Mouse (Mus musculus): Measurements from ENCODE around the gene Txnip.

Txnip gene

DNA sequence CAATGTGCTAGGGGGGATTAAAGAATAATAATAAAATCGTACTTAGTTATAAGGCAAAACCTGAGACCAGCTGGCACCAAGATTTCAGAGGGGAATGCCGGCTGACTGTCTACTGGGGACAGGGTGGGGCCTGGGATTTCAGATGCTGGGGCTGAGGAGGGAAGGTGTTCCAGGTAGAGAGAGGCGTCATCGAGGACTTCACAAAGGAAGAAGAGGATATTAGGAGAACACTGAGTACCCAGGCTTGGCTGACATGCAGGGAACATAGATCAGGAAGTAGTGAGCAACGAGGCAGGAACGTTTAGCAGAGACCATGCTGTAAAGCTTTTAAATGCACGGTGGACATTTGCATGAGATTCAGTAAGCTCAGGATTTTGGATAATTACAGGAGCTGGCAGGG lies 5.9 kb upstream of the Txnip start:
- DNase-seq (ENCODE audit: low spot score): no peak

DNA sequence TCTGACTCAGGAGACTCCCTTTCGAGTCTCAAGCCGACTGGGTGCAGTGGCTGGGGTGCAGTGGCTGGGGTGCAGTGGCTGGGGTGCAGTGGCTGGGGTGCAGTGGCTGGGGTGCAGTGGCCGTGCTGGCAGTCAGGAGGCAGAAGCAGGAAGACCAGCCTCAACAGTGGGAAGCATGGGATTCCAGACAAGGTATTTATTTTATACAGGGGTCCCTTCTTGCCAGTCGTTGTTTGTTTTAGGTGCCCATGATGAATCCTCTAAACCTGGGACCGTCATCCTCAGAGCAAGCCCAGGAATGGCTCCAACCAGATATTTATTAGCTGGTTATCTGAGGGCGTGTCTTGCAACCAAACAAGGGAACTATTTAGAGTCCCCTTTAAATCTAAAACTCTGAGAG lies 4.2 kb upstream of the Txnip start:
- no peak for DNase-seq (ENCODE audit: low spot score)

DNA sequence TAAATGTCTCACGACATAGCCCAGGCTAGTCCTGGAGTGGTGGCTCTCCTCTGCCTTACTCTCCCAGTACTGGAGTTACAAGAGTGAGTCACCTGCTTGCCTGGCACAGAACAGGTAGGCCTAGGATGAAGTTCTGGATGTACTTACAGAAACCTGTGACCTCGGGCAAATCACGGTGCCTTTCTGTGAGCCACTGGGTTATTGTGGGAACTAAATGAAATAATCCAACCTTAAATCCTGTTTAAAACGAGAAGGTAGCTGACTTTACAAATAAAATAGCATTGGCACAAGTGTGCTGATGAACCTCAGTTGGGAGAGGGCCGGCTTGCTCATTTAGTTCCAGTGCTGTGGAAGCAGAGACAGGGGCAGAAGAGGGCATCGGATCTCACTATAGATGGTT lies 3.5 kb upstream of the Txnip start:
- no peak for DNase-seq (ENCODE audit: low spot score)

DNA sequence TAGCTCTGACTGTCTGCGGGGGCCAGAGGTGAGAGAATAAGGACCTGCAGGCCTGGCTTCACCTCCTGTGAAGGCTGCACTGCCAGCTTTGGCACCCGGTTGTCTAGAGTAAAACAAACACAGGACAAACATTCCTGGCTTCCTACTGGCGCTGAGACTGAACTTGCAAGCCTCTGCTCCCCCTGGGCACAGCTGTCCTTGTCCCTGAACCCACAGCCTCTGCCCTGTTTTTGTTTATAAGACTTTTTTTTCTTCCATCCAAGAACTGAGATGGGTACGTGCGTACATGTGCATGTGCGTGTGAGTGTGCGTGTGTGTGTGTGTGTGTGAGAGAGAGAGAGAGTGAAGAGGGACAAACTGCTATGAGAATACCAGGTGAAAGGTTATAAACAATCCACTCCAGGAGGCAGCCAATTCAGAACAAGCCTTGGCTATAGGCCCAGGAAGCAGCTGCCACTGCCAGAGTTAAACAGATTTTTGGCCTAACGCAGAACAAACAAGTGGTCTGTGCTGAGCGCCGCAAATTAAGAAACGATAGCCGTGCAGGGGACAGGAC lies 2.6 kb upstream of the Txnip start:
- DNase-seq (ENCODE audit: low spot score): no peak

GRCm38 (mm10) chr3:96555999-96556614 lies 1.6 kb upstream of the Txnip start:
- DNase-seq (ENCODE audit: low spot score): no peak

GRCm38 (mm10) chr3:96556651-96557635 lies 814 bp upstream of the Txnip start:
- peak; percentile 47 for DNase-seq (ENCODE audit: low spot score)

DNA sequence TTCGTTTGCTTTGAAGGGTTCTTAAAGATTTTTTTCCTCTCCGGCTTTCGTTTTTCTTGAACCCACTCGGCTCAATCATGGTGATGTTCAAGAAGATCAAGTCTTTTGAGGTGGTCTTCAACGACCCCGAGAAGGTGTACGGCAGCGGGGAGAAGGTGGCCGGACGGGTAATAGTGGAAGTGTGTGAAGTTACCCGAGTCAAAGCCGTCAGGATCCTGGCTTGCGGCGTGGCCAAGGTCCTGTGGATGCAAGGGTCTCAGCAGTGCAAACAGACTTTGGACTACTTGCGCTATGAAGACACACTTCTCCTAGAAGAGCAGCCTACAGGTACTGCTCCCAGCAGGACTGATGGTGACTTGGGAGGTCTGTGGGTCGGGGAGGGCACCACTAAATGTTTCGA lies 402 bp downstream of the Txnip start:
- peak; percentile 40 for DNase-seq (ENCODE audit: low spot score)

DNA sequence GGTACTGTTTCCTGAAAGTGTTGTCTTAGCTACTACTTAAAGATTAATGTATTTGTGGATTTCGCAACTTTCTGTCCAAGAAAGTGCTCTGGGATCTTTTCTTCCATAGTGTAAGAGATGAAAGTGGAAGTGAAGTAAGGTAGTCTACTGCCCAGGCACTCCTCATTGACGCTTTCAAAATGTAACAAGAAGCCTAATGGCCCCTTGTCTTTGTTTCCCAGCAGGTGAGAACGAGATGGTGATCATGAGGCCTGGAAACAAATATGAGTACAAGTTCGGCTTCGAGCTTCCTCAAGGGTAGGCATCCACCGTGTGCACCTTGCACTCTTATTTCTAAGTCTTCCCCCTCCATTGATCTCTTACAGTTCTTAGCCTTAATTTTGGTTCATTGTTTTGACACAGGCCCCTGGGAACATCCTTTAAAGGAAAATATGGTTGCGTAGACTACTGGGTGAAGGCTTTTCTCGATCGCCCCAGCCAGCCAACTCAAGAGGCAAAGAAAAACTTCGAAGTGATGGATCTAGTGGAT lies 975 bp downstream of the Txnip start:
- peak; percentile 18 for DNase-seq (ENCODE audit: low spot score)

DNA sequence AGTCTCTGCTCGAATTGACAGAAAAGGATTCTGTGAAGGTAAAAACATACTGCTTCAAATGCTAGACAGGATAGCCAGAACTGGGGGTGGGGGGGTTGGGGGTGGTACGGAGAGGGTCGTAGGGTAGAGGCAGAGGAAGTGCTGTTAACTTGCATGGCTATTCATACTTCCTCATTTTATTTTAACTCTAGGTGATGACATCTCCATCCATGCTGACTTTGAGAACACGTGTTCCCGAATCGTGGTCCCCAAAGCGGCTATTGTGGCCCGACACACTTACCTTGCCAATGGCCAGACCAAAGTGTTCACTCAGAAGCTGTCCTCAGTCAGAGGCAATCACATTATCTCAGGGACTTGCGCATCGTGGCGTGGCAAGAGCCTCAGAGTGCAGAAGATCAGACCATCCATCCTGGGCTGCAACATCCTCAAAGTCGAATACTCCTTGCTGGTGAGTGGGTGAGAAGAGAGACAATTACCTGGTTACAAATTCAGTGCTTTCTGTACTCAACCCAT lies 1.7 kb downstream of the Txnip start:
- DNase-seq (ENCODE audit: low spot score): peak; percentile 21

DNA sequence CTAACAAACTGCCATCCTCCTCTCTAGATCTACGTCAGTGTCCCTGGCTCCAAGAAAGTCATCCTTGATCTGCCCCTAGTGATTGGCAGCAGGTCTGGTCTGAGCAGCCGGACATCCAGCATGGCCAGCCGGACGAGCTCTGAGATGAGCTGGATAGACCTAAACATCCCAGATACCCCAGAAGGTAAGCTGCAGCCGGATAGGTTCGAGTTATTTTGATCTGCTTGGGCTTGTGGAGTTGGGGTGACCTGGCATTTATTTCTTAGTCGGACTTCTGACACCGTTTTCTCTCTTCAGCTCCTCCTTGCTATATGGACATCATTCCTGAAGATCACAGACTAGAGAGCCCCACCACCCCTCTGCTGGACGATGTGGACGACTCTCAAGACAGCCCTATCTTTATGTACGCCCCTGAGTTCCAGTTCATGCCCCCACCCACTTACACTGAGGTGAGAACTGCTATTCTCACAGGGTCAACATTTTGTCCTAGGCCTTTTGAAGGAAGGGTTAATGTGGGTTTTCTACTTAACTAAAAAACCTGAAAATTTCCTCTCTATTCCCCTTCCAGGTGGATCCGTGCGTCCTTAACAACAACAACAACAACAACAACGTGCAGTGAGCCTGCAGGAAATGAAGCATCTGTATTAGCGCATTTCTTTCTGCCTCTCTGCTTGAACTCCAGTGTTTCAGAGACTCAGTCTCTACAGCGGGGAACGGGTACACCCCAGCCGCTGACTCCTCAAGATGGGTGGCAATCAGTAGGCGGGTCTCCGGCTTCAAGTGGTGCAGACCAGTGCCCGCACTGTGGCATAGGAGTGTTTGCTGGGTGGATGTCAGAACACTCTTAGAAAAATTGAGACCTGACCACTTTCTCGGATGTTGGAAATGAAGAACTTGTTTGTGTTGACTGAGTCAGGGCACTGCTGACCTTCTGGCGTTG lies 2.4 kb downstream of the Txnip start:
- DNase-seq (ENCODE audit: low spot score): no peak

GRCm38 (mm10) chr3:96560881-96561668 lies 3.3 kb downstream of the Txnip start:
- DNase-seq (ENCODE audit: low spot score): no peak

DNA sequence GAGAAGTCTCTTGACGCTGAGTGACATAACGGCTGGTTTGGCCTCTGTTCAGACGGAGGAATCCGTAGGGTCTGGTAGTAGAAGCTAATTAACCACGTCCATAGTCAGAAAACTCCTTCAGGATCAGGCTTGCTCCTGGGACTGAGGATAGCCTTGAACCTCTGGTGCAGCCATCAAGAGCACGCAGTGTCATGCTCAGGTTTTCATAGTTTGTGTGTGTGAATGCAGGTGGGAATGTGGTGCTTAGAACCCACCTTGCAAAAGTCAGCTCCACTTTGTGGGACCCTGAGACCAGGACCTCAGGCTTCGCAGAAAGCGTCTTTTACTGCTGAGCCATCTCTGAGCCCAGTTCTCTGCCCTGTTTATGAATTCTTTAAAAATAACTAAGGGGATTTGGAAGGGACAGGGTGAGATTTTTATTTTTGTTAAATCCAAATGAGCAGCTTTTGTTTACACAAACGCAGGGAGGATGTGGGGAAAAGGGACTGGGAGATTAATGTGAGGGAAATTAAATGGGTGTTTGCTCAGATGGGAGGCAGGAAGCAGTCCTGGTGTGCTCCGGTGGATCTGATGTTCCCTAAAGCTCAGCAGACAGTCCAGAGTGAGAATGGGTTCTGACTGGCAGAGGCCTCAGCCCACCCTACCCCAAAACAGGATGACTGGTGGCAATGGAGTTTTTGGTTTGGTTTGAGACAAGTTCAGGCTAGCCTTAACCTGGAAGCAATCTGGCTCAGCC lies 4.4 kb downstream of the Txnip start:
- no peak for DNase-seq (ENCODE audit: low spot score)

- no peak for DNase-seq (ENCODE audit: low spot score)
These were observed 5.5 kb downstream of the Txnip start for GRCm38 (mm10) chr3:96563267-96563666.

DNA sequence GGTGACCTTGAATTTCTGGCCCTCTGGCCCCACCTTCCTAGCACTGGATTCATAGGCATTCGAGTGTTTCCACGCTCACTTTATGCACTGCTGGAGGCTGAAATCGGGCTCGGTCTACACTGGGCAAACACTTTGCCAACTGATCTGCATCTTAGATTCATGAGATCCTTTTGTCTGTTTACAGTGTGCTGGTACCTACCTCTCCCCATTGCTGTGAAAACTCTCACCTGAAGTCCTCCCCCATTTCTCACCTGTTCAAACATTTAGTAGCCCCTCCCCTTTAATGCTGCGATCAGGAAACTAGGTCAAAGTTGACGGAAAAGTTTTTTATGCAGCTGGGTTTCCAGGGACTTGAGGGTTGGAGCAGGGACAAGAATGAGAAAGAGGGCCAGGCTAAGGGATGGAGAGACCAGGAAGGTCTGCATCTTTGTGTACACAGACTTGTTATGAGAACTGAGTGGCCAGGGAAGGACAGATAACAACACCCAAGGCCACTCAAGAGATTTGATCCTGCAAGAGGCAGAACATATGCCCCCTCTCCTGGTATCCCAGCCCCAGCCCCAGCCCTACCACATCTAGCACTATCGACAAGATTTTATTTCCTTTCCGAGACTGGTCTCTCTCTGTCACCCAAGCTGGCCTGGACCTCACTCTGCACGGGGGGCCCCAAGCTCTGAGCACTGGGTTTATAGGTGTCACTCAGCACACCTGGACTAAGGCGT lies 6.3 kb downstream of the Txnip start:
- no peak for DNase-seq (ENCODE audit: low spot score)

GRCm38 (mm10) chr3:96564633-96565032 lies 6.9 kb downstream of the Txnip start:
- peak; percentile 34 for DNase-seq (ENCODE audit: low spot score)

DNA sequence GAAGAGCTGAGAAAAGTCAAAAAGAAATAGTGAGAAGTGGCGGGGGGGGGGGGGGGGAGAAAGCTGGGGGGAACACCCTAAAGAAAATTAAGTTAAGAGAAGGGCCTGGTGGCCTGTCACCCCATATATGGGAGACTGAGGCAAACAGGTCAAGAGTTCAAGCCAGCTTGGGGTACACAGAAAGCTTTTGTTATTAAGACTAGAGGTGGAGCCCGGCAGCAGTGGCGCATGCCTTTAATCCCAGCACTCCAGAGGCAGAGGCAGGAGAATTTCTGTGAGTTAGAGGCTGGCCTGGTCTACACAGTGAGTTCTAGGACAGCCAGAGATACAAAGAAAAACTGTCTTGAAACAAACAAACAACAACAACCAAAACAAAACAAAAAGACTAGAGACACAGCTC lies 7.3 kb downstream of the Txnip start:
- no peak for DNase-seq (ENCODE audit: low spot score)

- DNase-seq (ENCODE audit: low spot score): no peak
These were observed 9.1 kb downstream of the Txnip start for GRCm38 (mm10) chr3:96566661-96567450.

- no peak for DNase-seq (ENCODE audit: low spot score)
These were observed 10.8 kb downstream of the Txnip start for GRCm38 (mm10) chr3:96568605-96569004.
